Mouse (Mus musculus): ENCODE results near the gene Scarf1. TPM values are rescaled to one million over a fixed set of nuclear protein-coding genes. Genes with fewer than 3 reads are reported as not detected.
A peak's percentile ranks its signal among the peaks of the same experiment; 100 is the strongest.

Scarf1 gene
- polyA plus RNA-seq, 1 experiment from 2014 or later, result 4.2 TPM

DNA sequence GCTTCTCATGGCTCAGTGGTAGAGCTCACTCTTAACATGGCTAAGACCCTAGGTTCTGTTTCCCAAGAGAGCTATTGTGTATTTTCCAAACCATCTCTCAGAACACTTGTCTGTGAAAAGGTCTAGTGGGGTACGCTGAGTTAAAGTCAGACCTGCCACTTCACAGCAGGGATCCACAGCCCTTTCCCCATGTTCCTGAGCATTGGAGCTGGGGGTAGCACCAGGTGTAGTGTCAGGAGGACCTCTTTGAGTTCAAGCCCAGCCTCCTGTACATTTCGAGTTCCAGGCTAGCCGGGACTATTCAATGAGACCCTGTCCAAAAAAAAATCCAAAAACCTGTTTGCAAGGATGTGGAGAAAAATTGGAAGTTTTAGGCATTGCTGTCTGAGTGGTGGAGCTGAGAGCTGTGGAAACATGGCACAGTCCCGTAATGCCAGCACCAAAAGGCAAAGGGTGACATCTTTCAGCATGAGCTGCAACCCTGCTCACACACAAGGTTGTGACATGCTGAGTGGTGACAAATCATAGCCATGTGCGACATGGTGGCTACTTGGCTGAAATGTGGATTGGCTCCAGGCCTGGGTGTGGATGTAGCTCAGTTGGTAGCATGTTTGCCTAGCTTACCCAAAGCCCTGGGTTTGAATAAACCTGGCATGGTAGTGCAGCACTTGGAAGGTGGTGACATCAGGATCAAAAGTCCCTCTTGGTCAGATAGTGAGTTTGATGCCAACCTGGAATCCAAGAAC lies 61.2 kb downstream of the Scarf1 start:
- H3K4me1 ChIP-seq (replicated peaks; ENCODE audit: control insufficient read depth, insufficient read depth, low read length), result peaks cover 15% of the 10 kb centered on the region

DNA sequence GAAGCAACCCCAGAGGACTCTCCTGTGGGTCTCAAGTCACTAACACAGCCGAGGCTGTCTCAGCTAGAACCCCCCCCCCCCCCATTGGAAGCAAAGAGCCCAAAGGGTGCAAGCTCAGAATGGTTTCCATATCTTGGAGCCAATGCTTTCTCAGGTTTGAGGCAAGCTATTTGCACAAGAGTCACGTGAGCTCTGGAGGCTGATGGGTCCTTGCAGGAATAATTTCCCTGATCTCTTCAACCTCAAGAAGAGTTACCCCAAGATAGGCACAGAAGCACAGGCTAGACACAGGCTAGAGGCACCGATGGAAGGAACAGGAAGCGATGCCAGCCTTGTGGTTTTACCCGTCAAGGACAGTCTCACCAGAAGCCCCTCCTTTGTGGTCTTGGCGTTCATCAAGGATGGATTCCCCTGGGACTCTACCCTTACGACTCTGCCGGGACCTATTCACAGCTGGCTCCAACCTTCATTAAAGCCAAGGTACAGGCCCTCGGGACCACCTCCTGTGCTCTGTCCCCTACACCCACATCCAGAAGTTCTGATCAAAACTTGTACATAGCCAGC lies 62.3 kb downstream of the Scarf1 start:
- no peak for DNase-seq (ENCODE audit: low spot score)
- WGBS, result 72% methylated on average over 9 of the region's 9 CpGs

More for the DNA sequence above, 61.2 kb downstream of the Scarf1 start:
- DNase-seq (ENCODE audit: low spot score) (no peak), ATAC-seq (ENCODE audit: low FRiP score) (no peak)
- H3K27ac ChIP-seq, result no peak overlapping the region
- H3K36me3 ChIP-seq (replicated peaks; ENCODE audit: control insufficient read depth, insufficient read depth), result peaks cover 16% of the 10 kb centered on the region
- WGBS, result 87% methylated on average over 5 of the region's 5 CpGs
- H3K4me2 ChIP-seq (replicated peaks), result no peak overlapping the region
- no peak overlapping the region for H3K4me3 ChIP-seq (replicated peaks; ENCODE audit: low read length)
- no peak overlapping the region for H3K9ac ChIP-seq
- H3K9me3 ChIP-seq (ENCODE audit: control insufficient read depth, low read length), result no peaks in the 10 kb centered on the region
- H3K27me3 ChIP-seq (ENCODE audit: control insufficient read depth, insufficient read depth, low read length), result no peaks in the 10 kb centered on the region

More for the DNA sequence above, 62.3 kb downstream of the Scarf1 start:
- no peak overlapping the region for H3K4me3 ChIP-seq (replicated peaks; ENCODE audit: low read length)
- no peak overlapping the region for H3K9ac ChIP-seq
- no peak overlapping the region for H3K27ac ChIP-seq
- H3K36me3 ChIP-seq (replicated peaks; ENCODE audit: control insufficient read depth, insufficient read depth), result peaks cover 6% of the 10 kb centered on the region; the same call in 1 of the 2 replicates
- ATAC-seq (ENCODE audit: low FRiP score), result no peak
- H3K9me3 ChIP-seq (ENCODE audit: control insufficient read depth, low read length), result no peaks in the 10 kb centered on the region
- H3K27me3 ChIP-seq (ENCODE audit: control insufficient read depth, insufficient read depth, low read length), result no peaks in the 10 kb centered on the region
- no peak overlapping the region for H3K4me2 ChIP-seq (replicated peaks)
- H3K4me1 ChIP-seq (replicated peaks; ENCODE audit: control insufficient read depth, insufficient read depth, low read length), result peaks cover 15% of the 10 kb centered on the region

MicroRNAs within 50 kb of the gene (microRNA counts, 519-probe panel; counts per million panel counts)
- microRNA mmu-miR-22, result 5,961 counts per million, percentile 79 among the panel's probes with 10 or more counts

Small RNA genes within 50 kb of the gene (microRNA-seq; reads per million reads assigned to microRNA genes)
- gene Mir22 (7,751 reads per million, percentile 95 among the genes with 10 or more reads in this experiment), gene Mir3971 (not detected)

Other genes with a start within 250 kb of the Scarf1 start
- gene Rpa1, start 165.2 kb upstream of the Scarf1 start, polyA plus RNA-seq (2014; fragmentation: Nextera tagmentation; extraction: Ambion mirVana), result 48.0 and 51.1 TPM in 2 replicates
- 12.0 and 13.2 TPM in 2 replicates for gene Smyd4, start 165.1 kb upstream of the Scarf1 start, polyA plus RNA-seq (2014; fragmentation: Nextera tagmentation; extraction: Ambion mirVana)
- 49.9 and 66.1 TPM in 2 replicates for gene Serpinf1, start 90.8 kb upstream of the Scarf1 start, polyA plus RNA-seq (2014; fragmentation: Nextera tagmentation; extraction: Ambion mirVana)
- gene Serpinf2, start 73.9 kb upstream of the Scarf1 start, polyA plus RNA-seq (2014; fragmentation: Nextera tagmentation; extraction: Ambion mirVana), result not detected in 2 replicates
- gene Wdr81, start 58.8 kb upstream of the Scarf1 start, polyA plus RNA-seq (2014; fragmentation: Nextera tagmentation; extraction: Ambion mirVana), result 6.5 and 7.9 TPM in 2 replicates
- 1.6 and 4.5 TPM in 2 replicates for gene Tlcd2, start 51.8 kb upstream of the Scarf1 start, polyA plus RNA-seq (2014; fragmentation: Nextera tagmentation; extraction: Ambion mirVana)
- 74.5 and 83.2 TPM in 2 replicates for gene Prpf8, start 26.7 kb upstream of the Scarf1 start, polyA plus RNA-seq (2014; fragmentation: Nextera tagmentation; extraction: Ambion mirVana)
- 2.8 and 3.1 TPM in 2 replicates for gene Rilp, start 3.4 kb upstream of the Scarf1 start, polyA plus RNA-seq (2014; fragmentation: Nextera tagmentation; extraction: Ambion mirVana)
- gene Slc43a2, start 18.2 kb downstream of the Scarf1 start, polyA plus RNA-seq (2014; fragmentation: Nextera tagmentation; extraction: Ambion mirVana), result 13.8 and 15.2 TPM in 2 replicates
- gene Pitpna, start 74.6 kb downstream of the Scarf1 start, polyA plus RNA-seq (2014; fragmentation: Nextera tagmentation; extraction: Ambion mirVana), result 136 and 159 TPM in 2 replicates
- 42.3 and 44.9 TPM in 2 replicates for gene Inpp5k, start 117.4 kb downstream of the Scarf1 start, polyA plus RNA-seq (2014; fragmentation: Nextera tagmentation; extraction: Ambion mirVana)
- gene Myo1c, start 137.0 kb downstream of the Scarf1 start, polyA plus RNA-seq (2014; fragmentation: Nextera tagmentation; extraction: Ambion mirVana), result 8.7 and 10.4 TPM in 2 replicates
- 102 and 115 TPM in 2 replicates for gene Crk, start 165.7 kb downstream of the Scarf1 start, polyA plus RNA-seq (2014; fragmentation: Nextera tagmentation; extraction: Ambion mirVana)
- 1,491 and 1,607 TPM in 2 replicates for gene Ywhae, start 219.3 kb downstream of the Scarf1 start, polyA plus RNA-seq (2014; fragmentation: Nextera tagmentation; extraction: Ambion mirVana)

Data from hindbrain, embryonic 14.5 days (tissue).